Mouse (Mus musculus) left cerebral cortex, postnatal 36 days (tissue): ENCODE results near the gene Prim1. TPM values are rescaled to one million over a fixed set of nuclear protein-coding genes. Genes with fewer than 3 reads are reported as not detected.
A peak's percentile ranks its signal among the peaks of the same experiment; 100 is the strongest.
"Not testable (repeated sequence)": the region's sequence is repeated elsewhere in the genome, so short reads cannot be mapped to it uniquely, and the experiment has no call there.

ENCODE experiments used
- DNase-seq, 2 experiments: peaks; one replicate each; pipeline ENCODE4 v3.0.0; 2021 to 2022; ENCODE audit warnings: low spot score in 2 of 2, mixed read lengths in 1 of 2
- intact Hi-C: fragments of 180-260 bp; cut with DNase I; formaldehyde crosslinking; loops from one replicate; pipeline ENCODE4 v1.15.1; 2025
- total RNA-seq, 2 experiments: library from RNA; stranded (reverse); gene quantifications; 2 replicates each; pipeline ENCODE4 v1.2.3; 2021

The Prim1 gene
- total RNA-seq, 2 experiments from 2014 or later: 6.7 to 7.2 TPM

DNA sequence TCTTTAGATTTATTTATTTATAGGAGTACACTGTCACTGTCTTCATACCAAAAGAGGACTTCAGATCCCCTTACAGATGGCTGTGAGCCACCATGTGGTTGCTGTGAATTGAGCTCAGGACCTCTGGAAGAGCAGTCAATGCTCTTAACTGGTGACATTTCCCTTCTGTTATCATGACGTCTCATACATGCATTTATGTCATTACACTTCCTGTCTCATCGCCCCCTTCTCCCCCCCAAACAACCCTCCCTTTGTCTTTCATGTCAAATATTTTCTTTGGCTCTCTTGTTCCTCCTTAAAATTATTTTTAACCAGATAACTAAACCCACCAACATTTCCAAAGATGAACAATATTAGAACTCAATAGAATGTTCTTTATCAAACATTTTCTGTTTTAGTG, 15.9 kb downstream of the Prim1 start:
- intact Hi-C loops: no loop called here
- no peak for DNase-seq

DNA sequence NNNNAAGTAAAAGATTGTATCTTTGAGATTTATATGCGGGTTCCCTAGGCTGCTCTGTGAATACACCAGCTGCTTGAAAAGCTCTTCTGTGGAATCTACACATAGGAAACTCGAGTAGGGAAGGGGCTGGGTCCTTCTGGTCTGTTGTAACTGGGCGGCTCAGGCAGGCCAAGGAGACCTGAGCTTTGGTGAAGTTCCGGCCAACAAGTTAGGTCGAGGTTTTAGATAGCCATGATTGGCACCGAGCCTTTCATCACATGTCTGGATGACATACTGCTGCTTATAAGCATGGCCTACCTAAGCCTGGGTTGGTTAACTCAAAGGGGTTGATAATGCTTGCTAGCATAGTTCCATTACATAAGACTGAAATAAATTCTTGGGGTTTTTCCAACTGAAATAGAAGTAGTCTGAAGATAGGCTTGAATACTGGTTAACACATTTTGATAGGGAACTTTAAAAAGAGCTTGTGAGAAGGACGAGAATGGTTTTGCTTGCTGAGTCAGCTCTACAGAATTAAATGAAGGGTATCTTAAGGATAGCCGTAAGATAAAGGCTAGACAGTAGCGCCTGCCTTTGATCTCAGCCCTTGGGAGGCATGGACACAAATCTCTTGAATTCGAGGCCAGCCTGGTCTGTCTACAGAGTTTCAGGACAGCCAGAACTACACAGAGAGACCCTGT, 21.9 kb downstream of the Prim1 start:
- peak; percentile 25 to 32 for DNase-seq
- intact Hi-C loops: no loop called here

GRCm38 (mm10) chr10:128037921-128038320, 23.0 kb downstream of the Prim1 start:
- DNase-seq: no peak
- intact Hi-C loops: no loop called here

GRCm38 (mm10) chr10:128039167-128039566, 24.2 kb downstream of the Prim1 start:
- intact Hi-C loops: no loop called here
- DNase-seq: no peak

GRCm38 (mm10) chr10:128039858-128040257, 24.9 kb downstream of the Prim1 start:
- no peak for DNase-seq
- intact Hi-C loops: no loop called here

GRCm38 (mm10) chr10:128040293-128040692, 25.3 kb downstream of the Prim1 start:
- intact Hi-C loops: no loop called here

DNA sequence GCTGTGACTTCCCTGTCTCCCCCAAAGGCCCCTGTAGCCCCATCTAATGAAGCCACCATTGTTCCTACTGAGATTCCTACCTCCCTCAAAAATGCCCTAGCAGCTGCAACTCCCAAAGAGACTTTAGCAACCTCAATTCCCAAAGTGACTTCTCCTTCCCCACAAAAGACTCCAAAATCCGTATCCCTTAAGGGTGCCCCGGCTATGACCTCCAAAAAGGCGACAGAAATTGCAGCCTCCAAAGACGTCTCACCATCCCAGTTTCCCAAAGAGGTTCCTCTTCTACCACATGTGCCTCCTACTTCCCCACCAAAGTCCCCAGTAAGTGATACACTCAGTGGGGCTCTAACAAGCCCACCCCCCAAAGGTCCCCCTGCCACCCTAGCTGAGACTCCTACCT, 26.7 kb downstream of the Prim1 start:
- intact Hi-C loops: no loop called here
- no peak for DNase-seq

More at GRCm38 (mm10) chr10:128040293-128040692, 25.3 kb downstream of the Prim1 start:
- no peak for DNase-seq

DNA sequence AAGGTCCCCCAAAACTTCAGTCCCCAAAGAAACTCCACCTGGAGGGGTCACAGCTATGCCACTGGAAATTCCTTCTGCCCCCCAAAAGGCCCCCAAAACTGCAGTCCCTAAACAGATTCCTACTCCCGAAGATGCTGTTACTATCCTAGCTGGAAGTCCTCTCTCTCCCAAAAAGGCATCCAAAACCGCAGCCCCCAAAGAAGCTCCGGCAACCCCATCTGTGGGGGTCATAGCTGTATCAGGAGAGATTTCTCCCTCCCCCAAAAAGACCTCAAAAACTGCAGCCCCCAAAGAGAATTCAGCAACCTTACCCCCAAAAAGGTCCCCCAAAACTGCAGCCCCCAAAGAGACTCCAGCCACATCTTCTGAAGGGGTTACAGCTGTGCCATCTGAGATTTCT, 27.5 kb downstream of the Prim1 start:
- no peak for DNase-seq
- intact Hi-C loops: no loop called here

- intact Hi-C loops: no loop called here
These were observed 28.3 kb downstream of the Prim1 start for GRCm38 (mm10) chr10:128043041-128043835.

GRCm38 (mm10) chr10:128048157-128048556, 33.2 kb downstream of the Prim1 start:
- intact Hi-C loops: no loop called here

More at GRCm38 (mm10) chr10:128043041-128043835, 28.3 kb downstream of the Prim1 start:
- no peak for DNase-seq

GRCm38 (mm10) chr10:128049741-128050140, 34.8 kb downstream of the Prim1 start:
- DNase-seq: no peak
- intact Hi-C loops: no loop called here

More at GRCm38 (mm10) chr10:128048157-128048556, 33.2 kb downstream of the Prim1 start:
- no peak for DNase-seq

GRCm38 (mm10) chr10:128050355-128050754, 35.4 kb downstream of the Prim1 start:
- no peak for DNase-seq
- intact Hi-C loops: no loop called here

GRCm38 (mm10) chr10:128051589-128051988, 36.6 kb downstream of the Prim1 start:
- DNase-seq: no peak
- intact Hi-C loops: no loop called here

DNA sequence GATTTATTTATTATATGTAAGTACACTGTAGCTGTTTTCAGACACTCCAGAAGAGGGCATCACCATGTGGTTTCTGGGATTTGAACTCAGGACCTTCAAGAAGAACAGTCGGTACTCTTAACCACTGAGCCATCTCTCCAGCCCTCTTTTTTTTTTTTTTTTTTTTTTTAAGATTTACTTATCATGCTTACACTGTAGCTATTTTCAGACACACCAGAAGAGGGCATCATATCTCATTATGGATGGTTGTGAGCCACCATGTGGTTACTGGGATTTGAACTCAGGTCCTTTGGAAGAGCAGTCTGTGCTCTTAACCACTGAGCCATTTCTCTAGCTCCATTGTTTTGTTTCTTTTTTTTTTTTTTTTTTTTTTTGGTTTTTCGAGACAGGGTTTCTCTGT, 37.2 kb downstream of the Prim1 start:
- DNase-seq, intact Hi-C loops: not testable (repeated sequence)

DNA sequence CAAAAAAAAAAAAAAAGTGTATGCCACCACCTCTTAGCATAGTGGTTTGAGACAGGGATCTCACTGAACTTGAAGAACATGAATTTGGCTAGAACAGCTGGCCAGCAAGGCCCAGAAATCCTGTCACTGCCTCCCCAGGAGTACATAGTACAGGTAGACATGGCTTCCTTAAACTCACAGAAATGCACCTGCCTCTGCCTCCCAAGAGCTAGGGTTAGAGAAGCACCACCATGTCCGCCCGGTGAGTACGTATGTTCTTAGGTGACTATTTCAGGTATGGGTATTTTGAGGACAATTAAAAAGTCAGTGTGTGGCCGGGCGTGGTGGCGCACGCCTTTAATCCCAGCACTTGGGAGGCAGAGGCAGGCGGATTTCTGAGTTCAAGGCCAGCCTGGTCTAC, 38.0 kb downstream of the Prim1 start:
- DNase-seq: no peak
- intact Hi-C loops: no loop called here

- DNase-seq: no peak
- intact Hi-C loops: no loop called here
These were observed 43.2 kb downstream of the Prim1 start for GRCm38 (mm10) chr10:128058184-128058583.

GRCm38 (mm10) chr10:128058601-128059151, 43.7 kb downstream of the Prim1 start, which contains the start of gene Ptges3:
TSS of gene Ptges3 (plus strand) at chr10:128058954.
- peak; percentile 96 to 98 for DNase-seq
- intact Hi-C loops: no loop called here

GRCm38 (mm10) chr10:128059207-128059981, 44.4 kb downstream of the Prim1 start:
- intact Hi-C loops: no loop called here
- DNase-seq: peak in 1 of 2 experiments; percentile 58

- no peak for DNase-seq
- intact Hi-C loops: no loop called here
These were observed 46.1 kb downstream of the Prim1 start for GRCm38 (mm10) chr10:128061109-128061508.
